Mouse (Mus musculus) ES-Bruce4 (cell line): ENCODE results near the gene Irf7.

Experiments used
- CTCF ChIP-seq: IDR thresholded peaks from one replicate; pipeline ENCODE4 v1.8.1; 2011; ENCODE audit warnings: low read depth, low read length
- EP300 ChIP-seq: IDR thresholded peaks from 2 replicates; pipeline ENCODE4 v1.6.1; 2011; ENCODE audit warnings: low read depth, low read length; ENCODE audit not compliant: insufficient read depth
- POLR2A ChIP-seq: IDR thresholded peaks from one replicate; pipeline ENCODE4 v1.8.1; 2011; ENCODE audit warnings: low read length; ENCODE audit not compliant: insufficient read depth

DNA sequence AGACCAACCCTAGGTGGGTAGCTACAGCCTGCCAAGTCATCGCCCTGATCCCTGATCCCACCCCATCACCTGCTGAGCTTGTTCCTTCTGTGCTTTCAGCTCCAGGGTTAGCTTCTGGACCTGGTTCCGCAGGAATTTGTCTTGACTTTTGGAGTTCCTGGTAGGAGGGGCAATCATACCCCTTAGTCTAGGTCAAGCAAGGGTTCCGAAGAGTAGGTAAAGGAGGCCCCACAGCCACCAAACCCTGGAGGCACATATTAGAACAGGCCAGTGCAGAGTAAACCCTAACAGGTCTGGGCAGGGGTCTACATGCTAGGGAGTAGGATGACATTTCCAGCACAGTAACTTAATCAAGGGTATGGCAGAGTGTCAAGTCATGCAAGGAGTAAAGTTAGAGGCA, 53.1 kb downstream of the Irf7 start:
- TF ChIP-seq EP300 (no peak), CTCF (no peak), POLR2A (no peak)
